Mouse (Mus musculus): ENCODE measurements at regions not wholly inside any gene's neighbourhood (a gene's known extent, or its start where the extent isn't known, plus 50 kb on each side); places are given as distances from the start of the nearest gene placed in this dataset.

DNA sequence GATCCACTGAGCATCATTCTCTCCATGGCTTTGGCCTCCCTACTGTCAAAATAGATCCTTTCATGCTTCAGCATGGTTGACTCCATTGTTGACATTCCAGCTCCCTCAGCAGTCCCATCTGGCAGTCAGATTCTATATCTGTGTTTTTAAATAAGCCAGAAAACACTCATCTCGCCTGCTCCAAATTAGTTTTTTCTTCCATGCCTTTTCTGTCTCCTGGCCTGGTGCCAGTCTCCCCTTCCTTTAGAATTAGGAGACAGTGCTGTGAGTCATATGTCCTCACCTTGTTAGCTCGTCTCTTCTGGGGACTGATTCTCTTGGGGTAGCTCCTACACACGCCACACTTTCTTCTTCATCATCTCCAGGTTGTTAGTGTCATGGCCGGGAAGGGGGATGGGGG is 302.2 kb downstream of the Cd83 start:
- peak; percentile 44 for DNase-seq

DNA sequence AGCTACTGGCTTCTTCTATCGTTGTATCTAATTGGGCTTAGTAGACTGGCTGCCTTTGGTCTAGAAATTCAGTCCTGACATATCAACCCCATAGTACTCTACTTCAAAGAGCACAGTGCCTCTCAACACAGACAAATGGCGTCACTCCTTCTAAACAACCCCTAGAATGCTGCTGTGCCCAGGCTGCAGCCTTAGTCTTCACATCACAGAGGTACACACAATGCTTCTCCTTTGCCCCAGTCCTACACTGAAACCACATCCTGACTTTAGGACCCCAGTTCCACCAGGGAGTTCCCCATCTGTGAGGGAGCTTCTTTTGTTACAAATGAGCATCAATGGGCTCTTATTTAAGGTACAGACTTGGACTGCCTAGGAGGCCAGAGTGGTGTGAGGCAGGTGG is 312.6 kb downstream of the Cd83 start:
- no peak for DNase-seq

DNA sequence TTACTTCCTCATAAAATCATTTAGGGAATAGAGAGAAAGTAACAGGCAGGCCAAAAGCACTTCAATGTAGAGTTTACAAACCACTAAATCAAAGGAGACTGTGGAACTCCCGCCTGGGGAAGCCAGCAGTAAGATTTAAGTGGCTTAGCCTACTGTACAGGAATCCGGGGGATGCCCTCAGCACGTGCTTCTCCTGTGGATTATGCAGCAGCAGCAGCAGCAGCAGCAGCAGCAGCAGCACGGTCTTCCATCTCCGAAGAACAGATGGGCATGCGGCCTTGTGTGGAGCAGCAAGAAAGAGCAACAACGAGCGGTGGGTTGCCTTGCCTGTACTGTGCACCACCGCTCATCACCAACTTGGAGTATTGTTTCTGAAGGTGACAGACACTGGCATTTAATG is 314.9 kb downstream of the Cd83 start:
- no peak for DNase-seq

DNA sequence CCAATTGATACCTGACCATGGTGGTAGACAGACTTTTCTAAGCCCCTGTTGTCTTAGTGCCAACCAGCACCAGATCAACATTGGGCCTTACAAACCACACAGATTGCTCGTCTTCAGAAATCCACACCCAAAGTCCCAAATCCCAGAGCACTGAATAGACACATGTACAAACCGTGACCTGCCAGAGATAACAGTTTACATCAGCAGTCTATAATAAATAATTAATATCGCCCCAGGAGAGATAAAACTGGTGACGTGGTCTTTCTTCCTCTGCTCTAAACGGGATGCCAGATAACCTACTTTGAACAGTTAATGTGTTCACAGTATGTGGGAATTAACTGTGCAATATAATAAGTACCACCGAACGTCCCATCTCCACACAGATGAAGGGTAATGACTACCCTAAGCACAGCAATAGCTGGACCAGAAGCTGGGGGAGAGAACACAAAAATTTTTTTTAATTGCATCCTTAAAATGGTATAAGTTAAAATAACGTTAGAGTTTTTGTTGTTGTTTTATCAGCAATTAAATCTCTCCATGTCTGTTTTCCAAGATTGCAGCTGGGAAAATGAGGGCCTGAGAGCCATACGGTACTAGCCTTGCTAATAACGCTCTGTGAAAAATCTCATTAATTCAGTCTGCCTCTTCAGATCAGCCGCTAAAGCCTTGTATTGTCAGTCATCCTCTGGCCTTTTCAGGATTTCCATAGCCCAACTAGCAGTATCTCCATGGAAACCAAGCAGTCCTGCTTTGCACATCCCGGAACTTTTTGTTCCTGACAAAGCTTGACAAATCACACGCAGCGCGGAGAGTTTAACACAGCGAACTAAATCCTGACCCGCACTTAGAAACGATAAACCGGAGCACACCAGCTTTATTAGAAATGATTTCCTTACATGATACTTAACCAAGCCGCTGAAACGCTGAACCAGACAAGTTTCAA is 315.8 kb downstream of the Cd83 start:
- no peak for DNase-seq

DNA sequence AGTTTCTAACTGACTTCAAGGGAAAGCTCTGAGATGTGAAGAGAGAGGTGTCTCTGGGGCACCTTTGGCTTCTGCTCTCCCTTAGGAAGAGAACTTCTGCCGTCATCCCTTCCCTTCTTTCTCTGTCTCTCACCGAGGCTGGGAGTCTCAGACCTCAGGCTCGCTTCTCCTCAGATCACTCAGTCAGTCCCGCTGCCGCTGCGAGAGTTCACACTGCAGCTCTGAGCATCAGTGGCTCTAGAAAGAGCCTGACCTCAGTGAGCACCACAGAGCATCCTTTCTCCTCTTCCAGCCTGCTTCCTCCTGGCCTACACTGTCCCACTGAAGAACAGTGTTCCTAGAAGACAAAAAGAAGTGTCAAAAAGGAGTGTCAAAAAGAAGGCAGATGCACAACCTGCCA is 316.6 kb downstream of the Cd83 start:
- DNase-seq: no peak

DNA sequence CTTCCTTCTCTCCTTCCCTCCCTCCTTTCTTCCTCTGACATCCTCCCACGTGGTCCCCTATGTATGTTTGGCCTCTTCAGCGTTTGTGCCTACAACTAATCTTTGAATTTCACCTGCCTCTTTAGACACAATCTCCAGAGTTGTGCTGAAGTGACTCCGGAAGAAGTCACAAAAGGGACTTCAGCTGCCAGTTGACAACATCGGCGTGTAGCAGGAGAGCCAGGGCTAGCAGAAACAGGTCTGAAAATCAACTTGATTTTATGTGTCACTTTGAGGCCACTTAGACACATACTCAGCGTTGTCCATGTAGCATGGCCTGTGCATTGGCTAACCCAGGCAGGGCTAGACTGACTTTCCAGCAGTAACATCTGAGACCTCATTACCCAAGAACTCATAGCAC is 317.2 kb downstream of the Cd83 start:
- no peak for DNase-seq

DNA sequence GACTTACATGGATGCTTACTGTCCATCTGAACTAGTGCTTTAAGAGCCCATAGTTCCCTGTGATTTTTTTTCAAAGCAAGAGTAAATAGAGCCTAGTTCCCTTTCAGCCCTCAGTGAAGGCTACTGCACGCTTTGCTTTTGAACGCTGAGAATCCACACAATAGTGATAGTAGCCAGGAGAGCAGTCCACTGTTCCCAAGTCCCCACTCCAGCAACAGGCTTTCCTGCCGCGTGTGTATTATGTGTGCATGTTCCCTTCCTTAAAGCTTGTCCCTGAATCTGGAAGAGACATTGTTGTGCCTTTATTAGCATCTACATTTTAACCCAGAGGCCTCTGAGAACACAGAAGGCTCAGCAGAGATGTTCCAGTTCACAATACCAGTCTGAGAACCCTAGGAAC is 317.7 kb downstream of the Cd83 start:
- no peak for DNase-seq

DNA sequence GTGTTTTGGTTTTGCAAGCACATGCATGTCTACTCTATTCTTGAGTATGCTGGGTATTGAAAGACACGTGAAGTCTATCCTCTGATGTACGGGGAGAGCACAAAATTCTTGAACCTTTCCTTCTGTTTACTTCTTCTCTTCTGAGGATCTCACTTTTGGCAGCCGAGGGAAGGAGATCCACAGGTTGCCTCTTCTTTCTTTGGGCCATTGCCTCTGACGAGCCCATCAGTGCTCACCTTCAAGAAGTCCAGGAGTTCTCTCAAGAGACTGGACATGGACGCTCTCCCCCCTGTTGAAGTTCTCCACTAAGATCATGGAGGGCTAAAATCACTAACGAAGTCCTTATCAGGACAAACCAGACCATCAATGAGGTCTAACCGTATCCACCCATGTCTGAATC is 318.8 kb downstream of the Cd83 start:
- DNase-seq: no peak

DNA sequence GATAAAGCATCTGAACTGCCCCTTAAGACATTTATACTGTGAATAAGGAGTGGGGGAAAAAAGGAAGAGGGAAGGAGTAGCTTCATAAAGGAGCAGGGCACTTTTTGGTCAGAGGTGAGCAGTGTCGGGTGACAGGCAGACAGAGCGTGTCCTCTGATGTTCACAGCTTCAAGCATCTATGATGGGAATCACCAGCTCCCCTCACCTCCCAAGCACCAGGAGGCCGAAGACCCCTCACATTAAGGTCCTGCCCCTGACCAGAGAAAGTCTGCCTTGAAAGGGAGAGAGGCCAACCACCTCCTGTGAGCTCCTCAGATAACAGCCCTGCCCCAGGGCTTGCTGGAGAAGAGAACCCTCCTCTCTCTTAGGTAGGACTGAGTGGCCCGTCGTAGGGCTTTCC is 320.6 kb downstream of the Cd83 start:
- no peak for DNase-seq

DNA sequence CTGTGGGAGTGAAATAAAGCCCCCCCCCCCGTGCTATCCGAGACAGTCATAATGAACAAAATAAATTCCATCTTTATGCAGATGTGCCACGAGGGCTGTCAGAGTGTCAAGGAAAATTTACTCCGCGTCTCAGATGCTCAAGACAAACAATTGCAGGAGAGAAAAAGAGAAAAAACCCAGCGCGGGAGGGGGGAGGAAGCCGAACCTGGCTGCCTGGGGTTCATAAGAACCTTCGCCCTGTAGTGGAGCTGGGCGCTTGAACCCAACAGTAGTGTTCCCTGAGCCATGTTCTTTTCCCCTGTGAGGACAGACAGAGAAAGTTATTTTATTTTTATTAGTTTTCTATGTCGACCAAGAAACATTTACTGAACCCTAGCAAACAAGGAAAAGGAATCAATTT is 324.1 kb downstream of the Cd83 start:
- DNase-seq: no peak

DNA sequence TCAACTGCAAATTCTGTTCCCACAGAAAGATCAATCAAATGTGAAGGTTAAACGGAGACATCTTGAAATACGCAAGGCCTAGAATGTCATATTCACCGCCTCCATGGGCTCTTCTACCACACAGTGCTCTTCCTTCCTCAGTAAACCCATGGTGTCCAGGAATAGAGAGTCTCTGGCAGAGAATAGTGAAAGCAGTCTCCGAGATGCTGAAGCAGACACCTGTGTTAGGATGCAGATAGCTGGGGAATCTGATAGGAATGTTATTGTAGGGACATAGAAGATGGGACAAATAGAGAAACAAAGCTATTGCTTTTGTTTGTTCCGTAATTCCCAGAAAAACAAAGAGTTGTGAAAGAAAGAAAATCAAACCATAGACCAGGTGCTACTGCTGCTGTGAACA is 328.5 kb downstream of the Cd83 start:
- no peak for DNase-seq

DNA sequence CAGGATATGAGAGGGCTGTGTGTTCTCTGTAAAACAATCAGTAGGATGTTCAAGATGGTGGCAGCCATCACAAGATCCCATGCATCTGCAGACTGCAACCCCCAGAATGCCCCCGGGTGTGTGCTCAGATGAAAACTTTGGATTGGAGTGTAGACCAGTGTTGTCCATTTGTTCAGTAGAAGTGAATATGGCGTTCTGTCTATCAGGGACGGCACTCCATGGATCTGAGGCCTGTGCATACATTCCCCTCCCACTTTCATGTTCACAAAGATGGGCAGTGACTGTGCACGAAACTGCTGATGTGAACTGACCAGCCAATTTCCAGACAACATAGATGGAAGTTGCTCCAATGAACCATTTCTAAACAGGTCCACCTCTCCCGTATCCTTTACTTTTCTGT is 330.3 kb downstream of the Cd83 start:
- DNase-seq: no peak

DNA sequence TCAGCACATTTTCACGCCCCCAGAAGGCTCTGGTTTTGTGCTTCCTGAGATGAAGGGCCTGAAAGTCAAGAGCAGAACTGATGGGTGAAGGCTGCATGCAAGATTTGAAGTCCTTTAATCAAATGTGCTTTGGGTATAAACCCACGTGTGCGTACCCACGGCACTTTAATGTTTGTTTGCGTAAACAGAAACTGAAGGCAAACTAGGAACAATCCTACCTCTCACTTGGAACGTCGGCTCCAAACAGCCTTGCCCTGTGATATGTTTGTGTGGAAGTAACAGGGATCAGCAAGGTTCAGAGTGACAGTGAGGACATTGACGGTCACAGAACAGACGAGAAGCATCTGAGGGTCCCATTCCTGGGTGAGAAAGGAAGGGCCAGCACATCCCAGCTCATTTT is 333.3 kb downstream of the Cd83 start:
- DNase-seq: no peak

DNA sequence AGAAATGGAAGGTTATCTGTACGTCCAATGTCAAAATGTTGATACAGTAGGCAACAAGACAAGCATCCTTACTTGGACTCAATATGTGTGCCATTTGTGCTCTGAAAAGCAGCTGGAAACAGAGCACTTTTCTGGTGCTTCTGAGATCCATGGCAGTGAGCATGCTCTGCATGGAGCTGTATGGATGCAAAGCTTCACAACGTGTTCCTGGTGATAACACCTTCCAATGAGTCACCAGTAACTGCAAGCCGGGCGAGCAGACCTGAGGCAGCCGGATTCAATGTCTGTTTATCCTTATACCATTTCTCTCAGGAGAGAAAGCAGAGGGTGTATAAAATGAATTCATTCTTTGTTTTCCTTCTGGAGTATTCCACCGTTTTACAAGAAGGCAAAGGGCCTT is 334.3 kb downstream of the Cd83 start:
- DNase-seq: no peak

DNA sequence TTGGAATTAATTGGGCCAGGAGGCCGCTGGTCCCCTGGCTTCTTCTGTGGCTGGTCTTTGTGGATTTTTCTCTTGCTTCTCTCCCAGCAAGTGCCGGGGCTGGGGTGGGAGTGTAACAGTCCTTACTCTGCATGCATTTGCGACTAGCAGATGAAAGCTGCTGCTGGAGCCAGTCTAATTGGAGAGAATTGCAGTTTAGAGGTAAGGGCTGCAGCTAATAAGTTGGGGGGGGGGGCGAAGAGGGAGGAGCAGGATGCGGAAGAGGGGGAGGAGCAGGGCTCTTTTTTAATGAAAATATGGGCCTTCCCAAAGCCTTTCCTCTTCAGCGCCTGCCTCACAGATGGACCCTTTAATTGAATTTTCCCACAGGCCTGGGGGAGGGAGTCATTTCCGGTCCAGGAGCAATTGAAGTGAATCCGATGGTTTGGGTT is 336.7 kb downstream of the Cd83 start:
- peak; percentile 24 for DNase-seq

DNA sequence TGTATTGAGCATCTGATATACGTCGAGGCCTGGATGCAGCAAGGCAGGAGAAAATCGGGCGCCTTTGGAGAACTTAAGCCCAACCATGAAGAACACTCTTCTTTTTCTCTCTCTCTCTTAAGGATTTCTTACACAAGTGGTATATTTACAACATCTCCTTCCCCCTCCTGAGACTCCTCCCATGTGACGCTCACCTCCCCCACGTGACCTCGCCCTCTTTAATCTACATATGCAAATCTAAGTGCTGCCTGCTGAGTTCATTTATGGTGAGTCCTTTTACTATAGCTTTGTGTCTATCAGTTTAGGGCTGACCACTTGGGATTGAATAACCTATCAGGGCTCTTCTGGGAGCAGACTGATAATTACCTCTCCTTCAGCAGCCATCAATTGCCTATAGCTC is 337.4 kb downstream of the Cd83 start:
- no peak for DNase-seq

DNA sequence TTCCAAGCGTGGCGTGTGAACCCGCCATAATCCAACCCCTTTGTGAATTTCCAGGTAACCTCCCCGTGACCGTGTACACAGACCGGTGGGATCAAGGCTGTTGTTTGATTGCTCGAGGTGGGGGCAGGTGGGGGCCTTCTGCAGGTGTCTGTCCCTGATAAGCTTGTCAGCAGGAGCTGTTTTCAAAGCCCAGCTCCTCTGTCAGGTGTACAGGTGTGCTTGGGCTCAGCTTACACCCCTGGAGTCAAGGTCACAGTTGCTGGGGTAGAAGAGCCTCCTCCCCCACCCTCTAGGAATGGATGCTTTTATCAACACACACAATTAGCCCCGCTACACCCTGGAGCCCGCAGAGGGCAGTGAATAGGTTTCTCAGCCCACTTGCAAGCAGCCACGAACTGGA is 341.6 kb downstream of the Cd83 start:
- peak; percentile 27 for DNase-seq

DNA sequence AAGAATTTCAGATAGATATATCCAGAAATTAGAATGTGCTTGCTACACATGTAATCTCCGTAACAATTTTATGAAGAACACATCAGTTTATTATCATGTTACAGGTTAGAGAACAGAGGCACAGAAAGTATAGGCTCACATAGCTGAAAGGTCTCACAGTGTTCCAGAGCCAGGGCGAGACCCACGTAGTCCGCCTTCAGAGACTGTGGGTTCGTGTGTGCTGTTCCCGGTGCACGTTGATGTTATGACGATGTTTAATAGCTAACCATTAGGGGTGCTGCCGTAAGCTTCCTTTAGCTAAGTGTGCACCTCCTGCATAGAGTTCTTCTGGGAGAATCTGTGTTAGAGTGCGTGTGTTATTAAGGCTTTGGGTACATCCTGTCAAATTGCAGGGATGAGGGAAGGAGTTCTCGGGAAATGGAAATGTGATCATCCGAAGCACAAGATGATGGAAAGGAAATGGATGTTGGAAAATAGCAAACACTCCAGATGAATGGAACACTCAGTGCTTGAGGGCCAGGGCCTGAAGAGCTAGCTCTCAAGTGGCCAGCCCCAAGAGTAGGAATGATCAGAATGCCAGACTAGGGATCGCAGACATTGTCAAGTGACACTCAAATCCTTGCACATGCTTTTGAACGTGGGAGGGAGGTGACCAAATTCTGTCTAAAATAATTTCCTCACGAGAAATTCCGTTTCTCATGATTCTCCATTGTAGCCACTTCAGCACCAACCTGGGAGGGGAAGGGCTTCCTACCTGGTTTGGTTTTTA is 344.1 kb downstream of the Cd83 start:
- no peak for DNase-seq

DNA sequence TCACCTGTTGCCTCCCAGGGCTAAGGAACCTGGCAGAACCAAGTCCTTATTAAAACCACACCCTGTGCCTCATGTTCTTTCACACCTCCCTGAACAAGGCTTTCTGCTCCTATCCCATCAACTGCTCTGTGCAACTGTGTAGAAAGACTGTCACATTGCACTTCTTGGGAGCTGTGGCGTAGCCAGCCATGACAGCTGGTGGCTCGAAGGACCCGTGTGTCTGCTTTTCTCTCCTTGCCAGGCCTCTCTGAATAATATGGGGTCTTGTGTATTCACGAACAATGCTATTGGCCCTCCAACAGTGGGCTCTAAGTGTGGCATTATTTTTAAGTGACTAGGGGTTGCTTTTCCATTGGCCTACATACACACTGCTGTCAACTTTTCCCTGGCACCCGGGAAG is 347.3 kb downstream of the Cd83 start:
- no peak for DNase-seq

DNA sequence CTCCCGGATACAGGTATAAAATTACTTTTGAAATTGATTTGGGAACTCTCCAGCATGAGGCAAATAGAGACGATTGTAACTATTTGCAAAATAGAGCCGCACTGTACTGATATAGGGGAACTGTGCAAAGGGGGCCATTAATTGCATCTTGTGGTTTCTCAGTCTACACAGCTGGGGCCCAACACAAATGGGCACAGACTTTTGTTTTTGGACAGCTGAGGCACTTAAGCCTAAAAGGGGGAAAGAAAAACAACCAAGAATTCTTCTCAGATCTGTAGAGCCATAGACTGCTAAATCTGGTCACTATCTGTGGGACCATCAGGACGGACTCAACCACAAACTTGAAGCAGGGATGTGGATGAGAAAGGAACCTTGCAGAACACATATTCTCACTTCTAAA is 347.9 kb downstream of the Cd83 start:
- DNase-seq: no peak

DNA sequence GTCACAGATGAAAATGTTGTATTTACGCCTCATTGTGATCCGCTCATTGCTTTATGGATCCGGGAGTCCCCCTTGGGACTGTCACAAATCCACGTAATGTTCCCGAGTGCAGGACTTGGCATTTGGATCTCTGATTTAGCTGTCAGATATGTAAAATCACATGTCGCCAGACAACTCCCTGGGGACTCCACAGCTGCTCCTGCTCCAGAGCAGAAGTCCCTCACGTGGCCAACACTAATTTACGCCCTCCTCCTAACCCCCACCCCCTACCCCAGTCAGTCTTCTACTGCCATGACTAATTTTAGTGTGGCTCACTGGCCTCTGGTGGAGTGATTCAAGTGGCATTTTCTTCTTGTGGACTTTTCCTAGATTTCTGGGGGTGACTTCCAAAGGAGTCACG is 348.9 kb downstream of the Cd83 start:
- DNase-seq: peak; percentile 69

DNA sequence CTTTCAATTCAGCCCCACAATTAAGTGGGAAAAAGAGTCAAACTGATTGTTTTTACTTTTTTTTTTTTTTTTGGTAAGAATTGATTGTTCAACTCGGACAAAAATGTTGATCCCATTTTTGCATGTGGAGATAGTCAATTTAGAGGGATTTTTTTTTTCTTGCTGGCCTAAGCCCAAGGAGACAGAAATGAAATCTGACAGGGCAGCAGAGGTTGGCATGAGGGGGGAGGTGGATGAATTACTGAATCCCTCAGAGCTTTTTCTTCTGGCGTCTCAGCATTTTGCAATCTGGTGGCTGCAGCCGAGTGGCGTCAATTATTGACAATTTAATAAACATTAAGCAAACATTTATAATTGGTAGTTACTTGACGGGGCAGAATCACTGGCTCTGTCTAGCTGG is 356.6 kb downstream of the Cd83 start:
- no peak for DNase-seq

DNA sequence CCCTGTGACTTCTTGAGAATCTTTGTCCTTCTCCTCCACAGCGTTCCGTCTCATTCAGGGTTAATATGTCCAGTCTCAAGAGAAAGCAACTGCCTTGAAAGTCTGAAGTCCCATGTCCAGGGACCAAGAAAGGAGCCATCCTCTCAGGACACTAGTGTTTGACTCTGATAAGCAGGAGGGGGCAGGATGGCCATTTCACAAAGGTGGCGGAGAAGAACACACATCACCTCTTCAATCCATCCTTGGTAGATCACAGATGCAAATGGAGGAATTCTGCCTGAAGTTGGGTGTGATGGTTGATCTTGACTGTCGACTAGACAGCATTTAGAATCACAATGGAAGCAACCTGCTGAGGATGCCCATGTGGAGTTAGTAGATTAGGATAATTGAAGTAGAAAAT is 360.9 kb downstream of the Cd83 start:
- no peak for DNase-seq

DNA sequence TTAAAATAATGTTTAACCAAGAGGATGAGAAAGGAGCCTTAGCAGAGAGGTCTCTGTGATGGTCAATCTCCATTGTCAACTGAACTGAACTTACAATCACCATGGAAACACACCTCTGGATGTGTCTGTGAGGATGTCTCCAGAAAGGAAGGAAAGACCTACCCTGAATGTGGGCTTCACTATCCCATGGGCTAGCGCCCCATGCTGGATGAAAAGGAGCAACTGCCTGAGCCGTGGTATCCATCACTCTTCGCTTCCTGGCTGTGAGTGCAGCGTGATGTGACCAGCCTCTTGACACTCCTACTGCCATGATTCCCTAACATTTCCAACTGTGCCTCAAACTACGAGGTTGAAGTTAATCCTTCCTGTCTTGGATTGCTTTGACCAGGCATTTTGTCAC is 363.3 kb downstream of the Cd83 start:
- no peak for DNase-seq

Data from kidney, postnatal 10 days (tissue).